Mouse (Mus musculus) thymus, adult 2 months (tissue): ENCODE data around the gene Lrrc10b. TPM values are rescaled to one million over a fixed set of nuclear protein-coding genes. Genes with fewer than 3 reads are reported as not detected.

Source experiments
- DNase-seq: peaks from one replicate; pipeline ENCODE4 v3.0.0; 2021
- H3K27ac ChIP-seq: fragments of 200-500 bp; 2 replicates; pipeline ENCODE4 v1.5.1; 2012; ENCODE audit warnings: low read length, control low read depth; ENCODE audit not compliant: control insufficient read depth, insufficient read depth
- H3K27me3 ChIP-seq: fragments of 200-500 bp; 2 replicates; pipeline ENCODE4 v1.6.1; 2012; ENCODE audit warnings: mild to moderate bottlenecking, low read length, moderate library complexity, mixed read lengths; ENCODE audit not compliant: control insufficient read depth, insufficient read depth
- H3K36me3 ChIP-seq: fragments of 200-500 bp; 2 replicates; pipeline ENCODE4 v1.6.1; 2012; ENCODE audit warnings: mild to moderate bottlenecking, low read length, moderate library complexity; ENCODE audit not compliant: control insufficient read depth, insufficient read depth
- H3K4me1 ChIP-seq: fragments of 200-500 bp; replicated peaks from 2 replicates; pipeline ENCODE4 v1.6.1; 2012; ENCODE audit warnings: low read length; ENCODE audit not compliant: control insufficient read depth, insufficient read depth
- H3K4me3 ChIP-seq: fragments of 200-500 bp; 2 replicates; pipeline ENCODE4 v1.5.1; 2012; ENCODE audit warnings: mild to moderate bottlenecking, low read length, control low read depth, moderate library complexity; ENCODE audit not compliant: control insufficient read depth, insufficient read depth
- CTCF ChIP-seq: fragments of 200-500 bp; IDR thresholded peaks from 2 replicates; pipeline ENCODE4 v1.5.1; 2012; ENCODE audit warnings: mild to moderate bottlenecking, control low read depth, low read length, moderate library complexity, borderline replicate concordance; ENCODE audit not compliant: control insufficient read depth, poor library complexity, insufficient read depth; ENCODE audit errors: extremely low read depth
- POLR2A ChIP-seq: fragments of 200-500 bp; IDR thresholded peaks from 2 replicates; pipeline ENCODE4 v1.6.1; 2012; ENCODE audit warnings: mild to moderate bottlenecking, low read length, control low read depth, moderate library complexity; ENCODE audit not compliant: control insufficient read depth, poor library complexity, insufficient read depth; ENCODE audit errors: extremely low read depth
- WGBS: fragments of 180-500 bp; shearing (Covaris S2); methylation state at CpG from one replicate; pipeline ENCODE4 v1.1.7; 2018; 5-methylcytosine and 5-hydroxymethylcytosine counted together
- polyA plus RNA-seq: library from polyadenylated mRNA; depleted of rRNA; stranded (reverse); fragments of >200 nt; gene quantifications from 2 replicates; pipeline ENCODE4 v1.2.3, GENCODE M21; 2012

Gene Lrrc10b
- polyA plus RNA-seq, 1 experiment, result 0.59 TPM

GRCm38 (mm10) chr19:10459907-10460306, 2.6 kb upstream of the Lrrc10b start:
- Histone ChIP-seq H3K4me1 (no peaks in the 10 kb centered on the region; the same call in 1 of the 2 replicates), H3K27me3 (peaks cover 22% of the 10 kb centered on the region), H3K36me3 (no peaks in the 10 kb centered on the region), H3K4me3 (no peak overlapping the region), H3K27ac (no peak overlapping the region)
- WGBS, result 75% methylated on average over 11 of the region's 11 CpGs
- TF ChIP-seq POLR2A, result no peak
- no peak for TF ChIP-seq CTCF
- no peak for DNase-seq

GRCm38 (mm10) chr19:10458096-10458495, 823 bp upstream of the Lrrc10b start:
- whole genome bisulfite sequencing, result 23% methylated on average over 8 of the region's 8 CpGs
- Histone ChIP-seq H3K27ac (no peak overlapping the region), H3K36me3 (no peaks in the 10 kb centered on the region), H3K4me1 (no peaks in the 10 kb centered on the region; the same call in 1 of the 2 replicates), H3K4me3 (no peak overlapping the region), H3K27me3 (peaks cover 22% of the 10 kb centered on the region)
- DNase-seq, result no peak
- TF ChIP-seq CTCF (no peak), POLR2A (no peak)

GRCm38 (mm10) chr19:10457484-10457800, 169 bp upstream of the Lrrc10b start:
- no peak for TF ChIP-seq CTCF
- no peak for DNase-seq
- Histone ChIP-seq H3K27ac (no peak overlapping the region), H3K4me1 (no peaks in the 10 kb centered on the region; the same call in 1 of the 2 replicates), H3K4me3 (no peak overlapping the region), H3K36me3 (no peaks in the 10 kb centered on the region), H3K27me3 (peaks cover 21% of the 10 kb centered on the region)
- WGBS, result 5% methylated on average over 31 of the region's 34 CpGs

DNA sequence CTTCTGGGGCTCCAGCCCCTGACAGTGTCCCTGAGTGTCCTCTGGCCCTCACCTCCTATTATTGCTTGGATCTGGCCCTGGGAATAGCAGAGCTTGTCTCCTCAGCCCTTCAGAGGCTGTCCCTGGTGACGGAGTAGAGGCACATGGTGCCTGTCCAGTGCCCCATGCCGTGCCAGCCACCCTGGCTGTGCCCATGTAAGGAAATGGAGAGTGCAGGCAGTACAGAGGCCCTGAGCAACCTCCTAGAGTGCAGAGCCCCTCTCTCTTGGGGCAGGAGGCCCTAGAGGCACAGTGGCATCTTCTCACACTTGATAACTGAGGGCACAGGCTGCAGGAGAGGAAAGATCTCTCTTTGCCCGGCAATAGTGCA, 1.9 kb downstream of the Lrrc10b start:
- no peak overlapping the region for H3K27ac ChIP-seq
- peaks cover 15% of the 10 kb centered on the region for H3K27me3 ChIP-seq
- no peaks in the 10 kb centered on the region for H3K36me3 ChIP-seq
- DNase-seq, result no peak
- 63% methylated on average over 3 of the region's 3 CpGs for WGBS
- TF ChIP-seq CTCF (no peak), POLR2A (no peak)
- no peaks in the 10 kb centered on the region; the same call in 1 of the 2 replicates for H3K4me1 ChIP-seq
- H3K4me3 ChIP-seq, result no peak overlapping the region

DNA sequence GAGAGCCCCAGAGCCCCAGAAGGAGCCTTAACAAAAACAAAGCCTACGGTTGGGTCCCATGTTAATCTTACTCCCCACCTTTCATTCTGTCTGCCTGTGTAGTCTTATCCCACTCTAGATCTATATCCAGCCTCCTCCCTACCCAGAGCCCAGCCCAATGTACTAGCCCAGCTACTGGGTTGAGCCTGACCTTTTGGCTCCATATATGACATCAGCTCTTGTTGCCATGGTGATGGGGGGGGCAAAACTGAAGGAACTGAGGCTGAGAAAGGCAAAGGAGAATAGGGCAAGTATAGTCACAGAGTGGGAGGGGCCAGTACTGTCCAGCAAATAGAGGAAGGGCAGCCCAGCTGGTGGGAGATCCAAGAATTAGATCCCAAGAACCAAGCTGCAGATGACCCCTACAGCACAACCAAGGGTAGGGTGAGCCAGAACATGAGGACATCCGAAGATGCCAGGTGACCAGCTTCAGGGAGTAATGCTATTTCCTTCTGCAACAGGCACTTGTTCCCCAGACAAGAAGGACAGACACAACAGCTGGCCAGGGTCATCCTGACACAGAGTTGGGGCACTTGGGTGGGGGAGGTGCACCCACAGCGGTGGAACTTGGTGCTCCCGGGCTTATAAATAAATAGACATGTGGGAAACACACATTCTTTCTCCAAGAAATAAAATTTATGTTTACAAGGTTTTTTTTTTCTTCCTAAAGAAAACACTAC, 2.4 kb downstream of the Lrrc10b start:
- Histone ChIP-seq H3K27me3 (peaks cover 15% of the 10 kb centered on the region), H3K4me3 (no peak overlapping the region), H3K36me3 (no peaks in the 10 kb centered on the region), H3K4me1 (no peaks in the 10 kb centered on the region; the same call in 1 of the 2 replicates), H3K27ac (no peak overlapping the region)
- DNase-seq, result no peak
- WGBS, result 71% methylated on average over 4 of the region's 4 CpGs
- no peak for TF ChIP-seq POLR2A
- no peak for TF ChIP-seq CTCF

DNA sequence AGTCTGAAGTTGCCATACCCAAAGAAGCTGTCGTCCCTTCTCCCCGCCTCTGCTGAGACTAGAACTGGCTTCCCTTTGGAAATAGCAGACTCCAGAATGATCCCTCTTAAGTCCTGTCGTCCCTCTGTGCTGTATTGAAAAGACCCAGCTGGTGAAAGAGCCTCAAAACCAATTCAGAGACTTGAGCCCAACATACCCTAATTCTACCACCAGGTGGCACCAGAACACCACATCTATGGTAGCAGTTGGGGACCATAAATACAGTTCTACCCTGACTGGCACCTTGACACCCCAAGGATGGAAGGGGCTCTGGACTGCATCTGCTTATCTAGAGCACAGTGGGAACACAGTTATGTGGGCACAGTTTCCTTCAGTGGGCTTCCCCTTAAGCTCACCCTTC, 7.6 kb downstream of the Lrrc10b start:
- Histone ChIP-seq H3K4me1 (no peaks in the 10 kb centered on the region), H3K4me3 (no peak overlapping the region), H3K27ac (no peak overlapping the region), H3K36me3 (no peaks in the 10 kb centered on the region), H3K27me3 (no peaks in the 10 kb centered on the region)
- DNase-seq, result peak; percentile 55
- TF ChIP-seq POLR2A (no peak), CTCF (no peak)
- 22% methylated on average over 3 of the region's 3 CpGs for WGBS

DNA sequence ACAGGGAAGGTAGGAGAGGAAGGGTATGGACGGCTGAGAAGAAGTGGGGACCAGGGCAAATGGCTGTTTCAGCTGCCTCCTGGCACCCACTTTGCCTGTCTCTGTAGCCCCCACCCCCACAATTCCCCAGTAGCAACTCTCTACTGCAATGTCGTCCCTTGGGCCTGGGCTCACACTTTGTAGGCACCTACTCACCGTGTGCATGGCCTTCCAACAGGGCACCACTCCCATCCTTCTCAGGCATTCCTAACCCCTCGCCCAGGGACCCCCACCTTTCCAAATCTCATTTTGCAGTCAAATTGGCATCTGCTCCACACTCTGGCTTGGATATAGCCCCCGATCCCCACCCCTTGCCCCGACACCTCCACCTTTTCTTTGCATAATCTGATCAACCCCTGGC, 8.1 kb downstream of the Lrrc10b start:
- no peaks in the 10 kb centered on the region for H3K27me3 ChIP-seq
- no peak overlapping the region for H3K27ac ChIP-seq
- DNase-seq, result no peak
- no peaks in the 10 kb centered on the region for H3K36me3 ChIP-seq
- H3K4me1 ChIP-seq, result no peaks in the 10 kb centered on the region
- WGBS, result 86% methylated on average over 6 of the region's 6 CpGs
- TF ChIP-seq CTCF (no peak), POLR2A (no peak)
- no peak overlapping the region for H3K4me3 ChIP-seq
